Mouse (Mus musculus) ES-E14 (cell line): ENCODE measurements around the gene Nccrp1. TPM values are rescaled to one million over a fixed set of nuclear protein-coding genes. Genes with fewer than 3 reads are reported as not detected.
A peak's percentile ranks its signal among the peaks of the same experiment; 100 is the strongest.

Source experiments
- DNase-seq: peaks from one replicate; pipeline ENCODE4 v3.0.0-alpha.2; 2013; ENCODE audit warnings: low read depth, low spot score
- H3K27ac ChIP-seq: 2 replicates; pipeline ENCODE4 v1.5.1; 2012; ENCODE audit warnings: low read depth, mild to moderate bottlenecking, low read length, moderate library complexity, mixed read lengths; ENCODE audit not compliant: poor library complexity, insufficient read depth, severe bottlenecking
- H3K36me3 ChIP-seq: 2 replicates; pipeline ENCODE4 v1.6.1; 2012; ENCODE audit warnings: mild to moderate bottlenecking, low read length, moderate library complexity, mixed read lengths; ENCODE audit not compliant: control insufficient read depth, poor library complexity, insufficient read depth, severe bottlenecking
- H3K4me1 ChIP-seq, 2 experiments: fragments of 150-350 bp in 1 of 2; sonication (generic) in 1 of 2; 2 replicates each; pipeline ENCODE4 v1.6.1; 2012; ENCODE audit warnings: low read length in 2 of 2, mild to moderate bottlenecking in 1 of 2, mixed read lengths in 1 of 2; ENCODE audit not compliant: control insufficient read depth in 2 of 2, insufficient read depth in 2 of 2, poor library complexity in 1 of 2
- H3K4me3 ChIP-seq, 2 experiments: fragments of 150-350 bp in 1 of 2; sonication (generic) in 1 of 2; 2 replicates each; pipeline ENCODE4 v1.5.1; 2012; ENCODE audit warnings: low read length in 2 of 2, low read depth in 1 of 2, mild to moderate bottlenecking in 1 of 2, mixed read lengths in 1 of 2; ENCODE audit not compliant: insufficient read depth in 1 of 2, poor library complexity in 1 of 2, severe bottlenecking in 1 of 2
- H3K9ac ChIP-seq: 2 replicates; pipeline ENCODE4 v1.6.1; 2012; ENCODE audit warnings: low read depth, mild to moderate bottlenecking, low read length, mixed read lengths; ENCODE audit not compliant: poor library complexity, insufficient read depth, severe bottlenecking
- H3K9me3 ChIP-seq: fragments of 150-350 bp; sonication (generic); 2 replicates; pipeline ENCODE4 v1.6.1; 2012; ENCODE audit warnings: low read depth, mild to moderate bottlenecking, low read length; ENCODE audit not compliant: control insufficient read depth, insufficient read depth
- CHD2 ChIP-seq: IDR thresholded peaks from 2 replicates; pipeline ENCODE4 v1.6.1; 2014; ENCODE audit warnings: mild to moderate bottlenecking, low read depth, low read length, inconsistent platforms
- HCFC1 ChIP-seq: IDR thresholded peaks from 2 replicates; pipeline ENCODE4 v1.6.1; 2012; ENCODE audit warnings: low read length, inconsistent platforms, borderline replicate concordance; ENCODE audit not compliant: insufficient read depth
- MAFK ChIP-seq: IDR thresholded peaks from 2 replicates; pipeline ENCODE4 v1.6.1; 2014; ENCODE audit warnings: mild to moderate bottlenecking, low read depth, low read length, inconsistent platforms; ENCODE audit not compliant: insufficient read depth
- ZC3H11A ChIP-seq: IDR thresholded peaks from 2 replicates; pipeline ENCODE4 v1.6.1; 2012; ENCODE audit warnings: low read depth, mild to moderate bottlenecking, inconsistent platforms, low read length, borderline replicate concordance
- ZNF384 ChIP-seq: IDR thresholded peaks from 2 replicates; pipeline ENCODE4 v1.6.1; 2012; ENCODE audit warnings: low read depth, low read length, inconsistent platforms
- in situ Hi-C, 2 experiments: fragments of 600-800 bp; cut with MboI; formaldehyde crosslinking; loops; one replicate each; pipeline ENCODE4 v1.15.1; 2025; ENCODE audit warnings: low sequenced_read_pairs in 2 of 2, inconsistent platforms in 1 of 2; ENCODE audit not compliant: unreplicated experiment in 2 of 2
- total RNA-seq: library from RNA; depleted of rRNA; stranded (reverse); fragments of 300-350 nt; gene quantifications from 2 replicates; pipeline ENCODE4 v1.2.3, GENCODE M21; 2012

The Nccrp1 gene
- total RNA-seq, 1 experiment: 0.18 TPM

- no peaks in the 10 kb centered on the region for H3K36me3 ChIP-seq
- H3K9ac ChIP-seq: no peak overlapping the region
- H3K4me3 ChIP-seq: no peak overlapping the region
- H3K27ac ChIP-seq: no peak overlapping the region
- peaks cover 2 to 20% of the 10 kb centered on the region in 2 experiments; a peak in 2 of 4 replicates for H3K4me1 ChIP-seq
- H3K9me3 ChIP-seq: no peaks in the 10 kb centered on the region
- in situ Hi-C loops: no loop called here
- DNase-seq: no peak
- TF ChIP-seq ZNF384 (no peak), MAFK (no peak), ZC3H11A (no peak), HCFC1 (no peak), CHD2 (no peak)
Measured at GRCm38 (mm10) chr7:28547628-28548027, 574 bp upstream of the Nccrp1 start.

GRCm38 (mm10) chr7:28546649-28547048, 405 bp downstream of the Nccrp1 start:
- no peak overlapping the region for H3K27ac ChIP-seq
- H3K36me3 ChIP-seq: no peaks in the 10 kb centered on the region
- no peak for DNase-seq
- no peak overlapping the region for H3K9ac ChIP-seq
- peaks cover 2 to 20% of the 10 kb centered on the region in 2 experiments; a peak in 2 of 4 replicates for H3K4me1 ChIP-seq
- H3K9me3 ChIP-seq: no peaks in the 10 kb centered on the region
- in situ Hi-C loops: no loop called here
- TF ChIP-seq ZNF384 (no peak), HCFC1 (no peak), ZC3H11A (no peak), MAFK (no peak), CHD2 (no peak)
- peak overlapping the region; percentile 63 to 64 for H3K4me3 ChIP-seq

GRCm38 (mm10) chr7:28545891-28546210, 1.2 kb downstream of the Nccrp1 start:
- no peak for TF ChIP-seq CHD2
- TF ChIP-seq HCFC1: no peak
- no peak for TF ChIP-seq ZNF384
- TF ChIP-seq MAFK: no peak
- Histone ChIP-seq H3K9ac (no peak overlapping the region), H3K4me3 (no peak overlapping the region), H3K4me1 (peaks cover 2 to 20% of the 10 kb centered on the region in 2 experiments; a peak in 2 of 4 replicates), H3K36me3 (no peaks in the 10 kb centered on the region), H3K27ac (no peak overlapping the region), H3K9me3 (no peaks in the 10 kb centered on the region)
- DNase-seq: no peak
- in situ Hi-C loops: no loop called here

GRCm38 (mm10) chr7:28545048-28545890, 1.8 kb downstream of the Nccrp1 start:
- Histone ChIP-seq H3K9me3 (no peaks in the 10 kb centered on the region), H3K36me3 (no peaks in the 10 kb centered on the region), H3K9ac (no peak overlapping the region), H3K4me3 (no peak overlapping the region), H3K4me1 (peaks cover 2 to 20% of the 10 kb centered on the region in 2 experiments; a peak in 2 of 4 replicates), H3K27ac (no peak overlapping the region)
- TF ChIP-seq MAFK (no peak), ZNF384 (peak; percentile 91), CHD2 (no peak), ZC3H11A (no peak), HCFC1 (no peak)
- peak; percentile 38 for DNase-seq
- in situ Hi-C loops: no loop called here
